Mouse (Mus musculus) retina, adult 2 months (tissue): ENCODE results near the gene Gm43302.
"Not testable (repeated sequence)": the region's sequence is repeated elsewhere in the genome, so short reads cannot be mapped to it uniquely, and the experiment has no call there.

Experiments
- DNase-seq: peaks from one replicate; pipeline ENCODE4 v3.0.0-alpha.2; 2012; ENCODE audit warnings: low read depth, low spot score

Gm43302 gene

GRCm38 (mm10) chr5:105293226-105294165 lies at the start of gene Gm43302, which contains the start of gene Gbp6:
TSS of gene Gm43302 (minus strand) at chr5:105293695.
TSS of gene Gbp6 (minus strand) at chr5:105293698.
- not testable (repeated sequence) for DNase-seq

- DNase-seq, result no peak
These were observed 47.8 kb upstream of the Gm43302 start for GRCm38 (mm10) chr5:105341281-105341680.

- no peak for DNase-seq
These were observed 29.0 kb upstream of the Gm43302 start for GRCm38 (mm10) chr5:105322543-105322942.

- no peak for DNase-seq
These were observed 17.4 kb upstream of the Gm43302 start for GRCm38 (mm10) chr5:105310941-105311340.

GRCm38 (mm10) chr5:105309148-105309547 lies 15.7 kb upstream of the Gm43302 start:
- not testable (repeated sequence) for DNase-seq

GRCm38 (mm10) chr5:105306946-105307345 lies 13.5 kb upstream of the Gm43302 start:
- not testable (repeated sequence) for DNase-seq

- no peak for DNase-seq
These were observed 12.7 kb upstream of the Gm43302 start for GRCm38 (mm10) chr5:105306159-105306581.

- DNase-seq, result not testable (repeated sequence)
These were observed 12.2 kb upstream of the Gm43302 start for GRCm38 (mm10) chr5:105305671-105306070.

- no peak for DNase-seq
These were observed 8.5 kb upstream of the Gm43302 start for GRCm38 (mm10) chr5:105301963-105302362.

- no peak for DNase-seq
These were observed 8.0 kb upstream of the Gm43302 start for GRCm38 (mm10) chr5:105301531-105301930.

GRCm38 (mm10) chr5:105295746-105296145 lies 2.3 kb upstream of the Gm43302 start:
- no peak for DNase-seq

GRCm38 (mm10) chr5:105292492-105292891 lies 1.0 kb downstream of the Gm43302 start:
- DNase-seq, result no peak

- not testable (repeated sequence) for DNase-seq
These were observed 2.6 kb downstream of the Gm43302 start for GRCm38 (mm10) chr5:105290921-105291320.

GRCm38 (mm10) chr5:105260673-105261072 lies 32.8 kb downstream of the Gm43302 start:
- not testable (repeated sequence) for DNase-seq

GRCm38 (mm10) chr5:105252491-105252890 lies 41.0 kb downstream of the Gm43302 start:
- DNase-seq, result no peak

- not testable (repeated sequence) for DNase-seq
These were observed 48.8 kb downstream of the Gm43302 start for GRCm38 (mm10) chr5:105244741-105245140.

- DNase-seq, result not testable (repeated sequence)
These were observed 52.5 kb downstream of the Gm43302 start for GRCm38 (mm10) chr5:105240982-105241381.

- DNase-seq, result not testable (repeated sequence)
These were observed 53.9 kb downstream of the Gm43302 start, which contains the start of gene Gbp10 for GRCm38 (mm10) chr5:105239483-105240047. TSS of gene Gbp10 (minus strand) at chr5:105239533.

- not testable (repeated sequence) for DNase-seq
These were observed 55.1 kb downstream of the Gm43302 start for GRCm38 (mm10) chr5:105238402-105238801.

- not testable (repeated sequence) for DNase-seq
These were observed 57.5 kb downstream of the Gm43302 start for GRCm38 (mm10) chr5:105236040-105236439.

GRCm38 (mm10) chr5:105208957-105209356 lies 84.5 kb downstream of the Gm43302 start:
- DNase-seq, result not testable (repeated sequence)

- not testable (repeated sequence) for DNase-seq
These were observed 92.6 kb downstream of the Gm43302 start for GRCm38 (mm10) chr5:105200791-105201355.
